Mouse (Mus musculus): ENCODE results near the gene Abi3. TPM values are rescaled to one million over a fixed set of nuclear protein-coding genes. Genes with fewer than 3 reads are reported as not detected.
A peak's percentile ranks its signal among the peaks of the same experiment; 100 is the strongest.

The Abi3 gene
- polyA plus RNA-seq, 1 experiment from 2014 or later: 2.0 TPM

GRCm38 (mm10) chr11:95857716-95858527 lies 15.6 kb upstream of the Abi3 start:
- H3K27me3 ChIP-seq (replicated peaks): no peaks in the 10 kb centered on the region
- ATAC-seq (replicated peaks): peak; percentile 7; the same call in 1 of the 2 replicates
- peak overlapping the region; percentile 82 for H3K4me3 ChIP-seq

GRCm38 (mm10) chr11:95857306-95857705 lies 15.0 kb upstream of the Abi3 start:
- 84% methylated on average over 4 of the region's 4 CpGs for WGBS
- ATAC-seq (replicated peaks): no peak
- Histone ChIP-seq H3K4me2 (peak overlapping the region; percentile 78), H3K4me1 (peaks cover 18% of the 10 kb centered on the region), H3K27me3 (replicated peaks) (peaks cover 2% of the 10 kb centered on the region), H3K9ac (peak overlapping the region; percentile 20; the same call in 1 of the 2 replicates), H3K27ac (peak overlapping the region; percentile 87; the same call in 1 of the 2 replicates), H3K9me3 (no peaks in the 10 kb centered on the region), H3K36me3 (replicated peaks) (no peaks in the 10 kb centered on the region), H3K4me3 (peak overlapping the region; percentile 82)

More at GRCm38 (mm10) chr11:95857716-95858527, 15.6 kb upstream of the Abi3 start:
- H3K9me3 ChIP-seq: no peaks in the 10 kb centered on the region
- peak overlapping the region; percentile 58 for H3K9ac ChIP-seq
- peak overlapping the region; percentile 78 for H3K4me2 ChIP-seq
- peak overlapping the region; percentile 87 for H3K27ac ChIP-seq
- WGBS: 15% methylated on average over 21 of the region's 21 CpGs
- H3K4me1 ChIP-seq: peaks cover 18% of the 10 kb centered on the region
- no peaks in the 10 kb centered on the region for H3K36me3 ChIP-seq (replicated peaks)

GRCm38 (mm10) chr11:95853684-95854083 lies 11.4 kb upstream of the Abi3 start:
- H3K4me2 ChIP-seq: no peak overlapping the region
- 57% methylated on average over 5 of the region's 5 CpGs for WGBS
- ATAC-seq (replicated peaks): no peak
- H3K4me1 ChIP-seq: peaks cover 10% of the 10 kb centered on the region
- H3K9me3 ChIP-seq: no peaks in the 10 kb centered on the region
- H3K4me3 ChIP-seq: no peak overlapping the region
- H3K9ac ChIP-seq: no peak overlapping the region
- peaks cover 4% of the 10 kb centered on the region for H3K27me3 ChIP-seq (replicated peaks)
- H3K36me3 ChIP-seq (replicated peaks): no peaks in the 10 kb centered on the region
- no peak overlapping the region for H3K27ac ChIP-seq

GRCm38 (mm10) chr11:95850898-95851297 lies 8.6 kb upstream of the Abi3 start:
- H3K4me1 ChIP-seq: no peaks in the 10 kb centered on the region
- ATAC-seq (replicated peaks): no peak
- 79% methylated on average over 2 of the region's 2 CpGs for WGBS

GRCm38 (mm10) chr11:95844935-95845334 lies 2.7 kb upstream of the Abi3 start:
- Histone ChIP-seq H3K27ac (no peak overlapping the region), H3K9me3 (no peaks in the 10 kb centered on the region), H3K9ac (no peak overlapping the region), H3K4me1 (no peaks in the 10 kb centered on the region), H3K36me3 (replicated peaks) (no peaks in the 10 kb centered on the region), H3K27me3 (replicated peaks) (0 out of 2 replicates have a peak, but pooled peaks cover 3% of the 10 kb centered on the region), H3K4me3 (no peak overlapping the region), H3K4me2 (no peak overlapping the region)
- 76% methylated on average over 4 of the region's 4 CpGs for WGBS
- no peak for ATAC-seq (replicated peaks)

More at GRCm38 (mm10) chr11:95850898-95851297, 8.6 kb upstream of the Abi3 start:
- H3K36me3 ChIP-seq (replicated peaks): no peaks in the 10 kb centered on the region
- no peaks in the 10 kb centered on the region for H3K9me3 ChIP-seq
- no peak overlapping the region for H3K4me3 ChIP-seq
- H3K4me2 ChIP-seq: no peak overlapping the region
- peaks cover 4% of the 10 kb centered on the region for H3K27me3 ChIP-seq (replicated peaks)
- H3K27ac ChIP-seq: no peak overlapping the region
- H3K9ac ChIP-seq: no peak overlapping the region

- Histone ChIP-seq H3K4me2 (no peak overlapping the region), H3K27ac (no peak overlapping the region), H3K9me3 (no peaks in the 10 kb centered on the region), H3K27me3 (replicated peaks) (0 out of 2 replicates have a peak, but pooled peaks cover 3% of the 10 kb centered on the region), H3K36me3 (replicated peaks) (no peaks in the 10 kb centered on the region), H3K4me3 (no peak overlapping the region), H3K4me1 (no peaks in the 10 kb centered on the region), H3K9ac (no peak overlapping the region)
- WGBS: 66% methylated on average over 6 of the region's 6 CpGs
- no peak for ATAC-seq (replicated peaks)
Observed at GRCm38 (mm10) chr11:95843421-95843950, 1.2 kb upstream of the Abi3 start.

- H3K4me1 ChIP-seq: no peaks in the 10 kb centered on the region
- no peak overlapping the region for H3K27ac ChIP-seq
- no peaks in the 10 kb centered on the region for H3K9me3 ChIP-seq
- H3K4me2 ChIP-seq: no peak overlapping the region
- no peak for ATAC-seq (replicated peaks)
- no peak overlapping the region for H3K9ac ChIP-seq
- no peak overlapping the region for H3K4me3 ChIP-seq
- 0 out of 2 replicates have a peak, but pooled peaks cover 3% of the 10 kb centered on the region for H3K27me3 ChIP-seq (replicated peaks)
- H3K36me3 ChIP-seq (replicated peaks): no peaks in the 10 kb centered on the region
- 84% methylated on average over 5 of the region's 5 CpGs for WGBS
Observed at GRCm38 (mm10) chr11:95842953-95843352, 677 bp upstream of the Abi3 start.

GRCm38 (mm10) chr11:95841498-95841830 lies 812 bp downstream of the Abi3 start:
- Histone ChIP-seq H3K4me1 (no peaks in the 10 kb centered on the region), H3K4me2 (no peak overlapping the region), H3K27ac (no peak overlapping the region), H3K27me3 (replicated peaks) (peaks cover 4% of the 10 kb centered on the region; the same call in 1 of the 2 replicates), H3K4me3 (no peak overlapping the region), H3K9me3 (no peaks in the 10 kb centered on the region), H3K36me3 (replicated peaks) (no peaks in the 10 kb centered on the region), H3K9ac (no peak overlapping the region)
- 64% methylated on average over 10 of the region's 10 CpGs for WGBS
- ATAC-seq (replicated peaks): no peak

GRCm38 (mm10) chr11:95840694-95841497 lies 1.4 kb downstream of the Abi3 start:
- H3K27ac ChIP-seq: no peak overlapping the region
- no peak overlapping the region for H3K4me3 ChIP-seq
- 78% methylated on average over 5 of the region's 5 CpGs for WGBS
- H3K36me3 ChIP-seq (replicated peaks): no peaks in the 10 kb centered on the region
- H3K4me1 ChIP-seq: no peaks in the 10 kb centered on the region
- no peak for ATAC-seq (replicated peaks)
- no peaks in the 10 kb centered on the region for H3K9me3 ChIP-seq
- no peak overlapping the region for H3K9ac ChIP-seq
- H3K4me2 ChIP-seq: no peak overlapping the region
- peaks cover 9% of the 10 kb centered on the region; the same call in 1 of the 2 replicates for H3K27me3 ChIP-seq (replicated peaks)

GRCm38 (mm10) chr11:95838999-95839868 lies 3.0 kb downstream of the Abi3 start:
- Histone ChIP-seq H3K4me1 (peaks cover 2% of the 10 kb centered on the region; the same call in 1 of the 2 replicates), H3K36me3 (replicated peaks) (no peaks in the 10 kb centered on the region), H3K27ac (no peak overlapping the region), H3K4me2 (no peak overlapping the region), H3K9me3 (no peaks in the 10 kb centered on the region), H3K4me3 (no peak overlapping the region), H3K27me3 (replicated peaks) (peaks cover 26% of the 10 kb centered on the region), H3K9ac (no peak overlapping the region)
- 76% methylated on average over 8 of the region's 8 CpGs for WGBS
- no peak for ATAC-seq (replicated peaks)

GRCm38 (mm10) chr11:95838598-95838997 lies 3.7 kb downstream of the Abi3 start:
- Histone ChIP-seq H3K27me3 (replicated peaks) (peaks cover 32% of the 10 kb centered on the region), H3K9me3 (no peaks in the 10 kb centered on the region), H3K4me2 (no peak overlapping the region), H3K27ac (no peak overlapping the region), H3K4me3 (no peak overlapping the region), H3K4me1 (peaks cover 9% of the 10 kb centered on the region), H3K36me3 (replicated peaks) (no peaks in the 10 kb centered on the region), H3K9ac (no peak overlapping the region)
- no peak for ATAC-seq (replicated peaks)
- 81% methylated on average over 4 of the region's 4 CpGs for WGBS

All from midbrain, embryonic 15.5 days (tissue).